Mouse (Mus musculus) MEL (cell line): Measurements from ENCODE around the gene Sap30l. TPM values are rescaled to one million over a fixed set of nuclear protein-coding genes. Genes with fewer than 3 reads are reported as not detected.

Experiments used
- DNase-seq: peaks from one replicate; pipeline ENCODE4 v3.0.0; 2011; ENCODE audit warnings: low read depth, low spot score
- H3K27ac ChIP-seq: 2 replicates; pipeline ENCODE4 v1.5.1; 2012; ENCODE audit warnings: low read depth, mild to moderate bottlenecking, control low read depth, low read length, moderate library complexity; ENCODE audit not compliant: control insufficient read depth
- H3K27me3 ChIP-seq, 2 experiments: fragments of 150-350 bp in 1 of 2; sonication (generic) in 1 of 2; 2 replicates each; pipeline ENCODE4 v1.6.1; 2012; ENCODE audit warnings: low read length in 2 of 2, mild to moderate bottlenecking in 2 of 2, improper control_type of control experiment in 1 of 2, moderate library complexity in 1 of 2; ENCODE audit not compliant: insufficient read depth in 2 of 2, control insufficient read depth in 1 of 2
- H3K36me3 ChIP-seq, 2 experiments: 2 replicates each; pipeline ENCODE4 v1.6.1; 2012 to 2014; ENCODE audit warnings: low read length in 2 of 2, improper control_type of control experiment in 1 of 2, inconsistent platforms in 1 of 2, mild to moderate bottlenecking in 1 of 2; ENCODE audit not compliant: insufficient read depth in 2 of 2, control insufficient read depth in 1 of 2
- H3K4me1 ChIP-seq, 2 experiments: fragments of 150-350 bp in 1 of 2; sonication (generic) in 1 of 2; 2 replicates each; pipeline ENCODE4 v1.6.1; 2012; ENCODE audit warnings: low read length in 2 of 2, improper control_type of control experiment in 1 of 2, mild to moderate bottlenecking in 1 of 2; ENCODE audit not compliant: insufficient read depth in 2 of 2, control insufficient read depth in 1 of 2
- H3K4me3 ChIP-seq, 2 experiments: fragments of 150-350 bp in 1 of 2; sonication (generic) in 1 of 2; 2 replicates each; pipeline ENCODE4 v1.5.1; 2012; ENCODE audit warnings: low read depth in 2 of 2, low read length in 2 of 2, mild to moderate bottlenecking in 2 of 2, moderate library complexity in 2 of 2, control low read depth in 1 of 2, improper control_type of control experiment in 1 of 2; ENCODE audit not compliant: control insufficient read depth in 1 of 2, insufficient read depth in 1 of 2
- H3K79me2 ChIP-seq: 2 replicates; pipeline ENCODE4 v1.6.1; 2012; ENCODE audit warnings: mild to moderate bottlenecking, low read length, moderate library complexity; ENCODE audit not compliant: control insufficient read depth, poor library complexity, insufficient read depth
- H3K9ac ChIP-seq: 2 replicates; pipeline ENCODE4 v1.6.1; 2012; ENCODE audit warnings: low read depth, mild to moderate bottlenecking, control low read depth, low read length, moderate library complexity; ENCODE audit not compliant: control insufficient read depth, poor library complexity, severe bottlenecking
- H3K9me3 ChIP-seq: fragments of 150-350 bp; sonication (generic); replicated peaks from 2 replicates; pipeline ENCODE4 v1.6.1; 2012; ENCODE audit warnings: mild to moderate bottlenecking, low read length, improper control_type of control experiment, moderate library complexity; ENCODE audit not compliant: insufficient read depth
- BHLHE40 ChIP-seq: IDR thresholded peaks from 2 replicates; pipeline ENCODE4 v1.6.1; 2012; ENCODE audit warnings: low read depth, mild to moderate bottlenecking, inconsistent platforms, low read length, improper control_type of control experiment, borderline replicate concordance
- CHD2 ChIP-seq: IDR thresholded peaks from 2 replicates; pipeline ENCODE4 v1.6.1; 2011; ENCODE audit warnings: low read length, improper control_type of control experiment
- E2F4 ChIP-seq: IDR thresholded peaks from 2 replicates; pipeline ENCODE4 v1.6.1; 2011; ENCODE audit warnings: low read depth, low read length, improper control_type of control experiment, borderline replicate concordance
- GABPA ChIP-seq: IDR thresholded peaks from 2 replicates; pipeline ENCODE4 v1.6.1; 2012; ENCODE audit warnings: low read depth, mild to moderate bottlenecking, inconsistent platforms, low read length, improper control_type of control experiment, moderate library complexity
- HCFC1 ChIP-seq: IDR thresholded peaks from 2 replicates; pipeline ENCODE4 v1.6.1; 2012; ENCODE audit warnings: low read depth, mild to moderate bottlenecking, inconsistent platforms, low read length, improper control_type of control experiment, moderate library complexity
- KAT2A ChIP-seq: conservative IDR thresholded peaks from 2 replicates; pipeline ENCODE4 v1.6.1; 2012; ENCODE audit warnings: low read depth, low read length, improper control_type of control experiment, inconsistent platforms
- MAX ChIP-seq: IDR thresholded peaks from 2 replicates; pipeline ENCODE4 v1.6.1; 2011; ENCODE audit warnings: low read length, improper control_type of control experiment
- MAZ ChIP-seq: IDR thresholded peaks from 2 replicates; pipeline ENCODE4 v1.6.1; 2012; ENCODE audit warnings: low read depth, mild to moderate bottlenecking, inconsistent platforms, low read length, improper control_type of control experiment
- MEF2A ChIP-seq: IDR thresholded peaks from 2 replicates; pipeline ENCODE4 v1.6.1; 2014; ENCODE audit warnings: low read depth, mild to moderate bottlenecking, inconsistent platforms, low read length, improper control_type of control experiment; ENCODE audit not compliant: poor library complexity, insufficient replicate concordance, severe bottlenecking; ENCODE audit errors: extremely low read depth
- MXI1 ChIP-seq: IDR thresholded peaks from 2 replicates; pipeline ENCODE4 v1.6.1; 2011; ENCODE audit warnings: mild to moderate bottlenecking, low read depth, low read length, improper control_type of control experiment
- MYB ChIP-seq: IDR thresholded peaks from 2 replicates; pipeline ENCODE4 v1.6.1; 2011; ENCODE audit warnings: mild to moderate bottlenecking, low read depth, low read length, improper control_type of control experiment
- NRF1 ChIP-seq: IDR thresholded peaks from 2 replicates; pipeline ENCODE4 v1.6.1; 2014; ENCODE audit warnings: low read depth, mild to moderate bottlenecking, inconsistent platforms, low read length, improper control_type of control experiment, moderate library complexity; ENCODE audit not compliant: poor library complexity, insufficient read depth, severe bottlenecking
- POLR2A ChIP-seq, 2 experiments: IDR thresholded peaks; 2 replicates each; pipeline ENCODE4 v1.6.1; 2011 to 2012; ENCODE audit warnings: low read length in 2 of 2, mild to moderate bottlenecking in 2 of 2, control low read depth in 1 of 2, improper control_type of control experiment in 1 of 2, low read depth in 1 of 2, moderate library complexity in 1 of 2; ENCODE audit not compliant: control insufficient read depth in 1 of 2, insufficient read depth in 1 of 2, poor library complexity in 1 of 2
- POLR2AphosphoS2 ChIP-seq: IDR thresholded peaks from 2 replicates; pipeline ENCODE4 v1.6.1; 2011; ENCODE audit warnings: low read length, improper control_type of control experiment
- RAD21 ChIP-seq: IDR thresholded peaks from 2 replicates; pipeline ENCODE4 v1.6.1; 2011; ENCODE audit warnings: mild to moderate bottlenecking, low read depth, low read length, improper control_type of control experiment
- RCOR1 ChIP-seq: IDR thresholded peaks from 2 replicates; pipeline ENCODE4 v1.6.1; 2012; ENCODE audit warnings: low read depth, mild to moderate bottlenecking, inconsistent platforms, low read length, improper control_type of control experiment
- SIN3A ChIP-seq: IDR thresholded peaks from 2 replicates; pipeline ENCODE4 v1.6.1; 2012; ENCODE audit warnings: low read length, improper control_type of control experiment, inconsistent platforms
- SMC3 ChIP-seq: IDR thresholded peaks from 2 replicates; pipeline ENCODE4 v1.6.1; 2011; ENCODE audit warnings: low read depth, low read length, improper control_type of control experiment
- TBP ChIP-seq: IDR thresholded peaks from 2 replicates; pipeline ENCODE4 v1.8.0; 2011; ENCODE audit warnings: low read depth, low read length, improper control_type of control experiment
- UBTF ChIP-seq: IDR thresholded peaks from 2 replicates; pipeline ENCODE4 v1.6.1; 2012; ENCODE audit warnings: low read depth, mild to moderate bottlenecking, inconsistent platforms, low read length, improper control_type of control experiment, moderate library complexity, borderline replicate concordance; ENCODE audit not compliant: insufficient read depth
- USF1 ChIP-seq: IDR thresholded peaks from 2 replicates; pipeline ENCODE4 v1.6.1; 2014; ENCODE audit warnings: low read depth, mild to moderate bottlenecking, inconsistent platforms, low read length, improper control_type of control experiment, moderate library complexity
- USF2 ChIP-seq, 2 experiments: IDR thresholded peaks; 2 replicates each; pipeline ENCODE4 v1.6.1; 2011 to 2012; ENCODE audit warnings: improper control_type of control experiment in 2 of 2, low read length in 2 of 2, borderline replicate concordance in 1 of 2, inconsistent platforms in 1 of 2, low read depth in 1 of 2, mild to moderate bottlenecking in 1 of 2; ENCODE audit not compliant: insufficient read depth in 1 of 2
- ZC3H11A ChIP-seq: IDR thresholded peaks from 2 replicates; pipeline ENCODE4 v1.6.1; 2012; ENCODE audit warnings: low read depth, mild to moderate bottlenecking, inconsistent platforms, low read length, improper control_type of control experiment
- ZKSCAN1 ChIP-seq: IDR thresholded peaks from 2 replicates; pipeline ENCODE4 v1.6.1; 2012; ENCODE audit warnings: low read depth, mild to moderate bottlenecking, inconsistent platforms, low read length, improper control_type of control experiment, moderate library complexity
- ZNF384 ChIP-seq: IDR thresholded peaks from 2 replicates; pipeline ENCODE4 v1.6.1; 2012; ENCODE audit warnings: low read depth, mild to moderate bottlenecking, inconsistent platforms, low read length, improper control_type of control experiment
- polyA plus RNA-seq, 2 experiments: library from polyadenylated mRNA; stranded (reverse) in 1 of 2; unstranded in 1 of 2; fragments of >175 nt in 1 of 2; fragments of >200 nt in 1 of 2; gene quantifications; 2 replicates each; pipeline versions ENCODE4 v1.2.1 to v1.2.4; 2012; ENCODE audit warnings: low replicate concordance in 2 of 2, low read depth in 1 of 2; ENCODE audit not compliant: insufficient read length in 2 of 2, insufficient read depth in 1 of 2, missing spikeins in 1 of 2
- total RNA-seq: library from RNA; depleted of rRNA; stranded (reverse); fragments of 300-350 nt; gene quantifications from 2 replicates; pipeline ENCODE4 v1.2.3, GENCODE M21; 2012

Gene Sap30l
- total and polyA plus RNA-seq, 3 experiments: 40.2 to 52.5 TPM; not detected in 1

- H3K9ac ChIP-seq: no peak overlapping the region
- H3K79me2 ChIP-seq: no peaks in the 10 kb centered on the region
- no peak for DNase-seq
- no peaks in the 10 kb centered on the region for H3K9me3 ChIP-seq
- H3K4me1 ChIP-seq: no peaks in the 10 kb centered on the region
- TF ChIP-seq RAD21 (no peak), UBTF (no peak), NRF1 (no peak), HCFC1 (no peak), RCOR1 (no peak), GABPA (no peak), ZNF384 (no peak), MEF2A (no peak), MXI1 (no peak), MAX (no peak)
- TF ChIP-seq, all 39 proteins: peak for 0
- H3K27me3 ChIP-seq: peaks cover 0 to 11% of the 10 kb centered on the region in 2 experiments; a peak in 3 of 4 replicates
- no peak overlapping the region for H3K27ac ChIP-seq
- H3K36me3 ChIP-seq: no peaks in the 10 kb centered on the region
- no peak overlapping the region for H3K4me3 ChIP-seq
Measured at GRCm38 (mm10) chr11:57834031-57834430, 32.6 kb downstream of the Sap30l start.

GRCm38 (mm10) chr11:57835331-57835730 is 33.9 kb downstream of the Sap30l start:
- TF ChIP-seq TBP: no peak
- TF ChIP-seq SIN3A: no peak
- no peak for TF ChIP-seq ZC3H11A
- no peak for TF ChIP-seq CHD2
- TF ChIP-seq MYB: no peak
- TF ChIP-seq USF1: no peak
- no peak for TF ChIP-seq MEF2A
- no peak for TF ChIP-seq HCFC1
- no peak for TF ChIP-seq E2F4
- TF ChIP-seq KAT2A: no peak
- TF ChIP-seq RAD21: no peak
- no peak for TF ChIP-seq POLR2A (IDR thresholded peaks at IDR 0.05; ENCODE audit: control insufficient read depth in 1 of 2, insufficient read depth in 1 of 2, low read depth in 1 of 2, low read length in 2 of 2, poor library complexity in 1 of 2)
- no peak for TF ChIP-seq USF2 (IDR thresholded peaks at IDR 0.05; ENCODE audit: borderline replicate concordance in 1 of 2, insufficient read depth in 1 of 2, low read depth in 1 of 2, low read length in 2 of 2)
- no peak for TF ChIP-seq SMC3
- TF ChIP-seq BHLHE40: no peak
- TF ChIP-seq POLR2AphosphoS2: no peak
- no peak for TF ChIP-seq MAZ
- TF ChIP-seq ZKSCAN1: no peak
- no peak for TF ChIP-seq UBTF
- TF ChIP-seq, all 39 proteins: peak for 0
- no peaks in the 10 kb centered on the region for H3K4me1 ChIP-seq
- no peak overlapping the region for H3K27ac ChIP-seq
- peaks cover 4 to 20% of the 10 kb centered on the region in 2 experiments for H3K27me3 ChIP-seq
- no peak overlapping the region for H3K9ac ChIP-seq
- H3K4me3 ChIP-seq: no peak overlapping the region
- H3K36me3 ChIP-seq: no peaks in the 10 kb centered on the region
- DNase-seq: no peak
- H3K9me3 ChIP-seq: no peaks in the 10 kb centered on the region
- no peaks in the 10 kb centered on the region for H3K79me2 ChIP-seq
